ENCODE assay signal across 20 mouse cellular contexts in the genomic region with DNA sequence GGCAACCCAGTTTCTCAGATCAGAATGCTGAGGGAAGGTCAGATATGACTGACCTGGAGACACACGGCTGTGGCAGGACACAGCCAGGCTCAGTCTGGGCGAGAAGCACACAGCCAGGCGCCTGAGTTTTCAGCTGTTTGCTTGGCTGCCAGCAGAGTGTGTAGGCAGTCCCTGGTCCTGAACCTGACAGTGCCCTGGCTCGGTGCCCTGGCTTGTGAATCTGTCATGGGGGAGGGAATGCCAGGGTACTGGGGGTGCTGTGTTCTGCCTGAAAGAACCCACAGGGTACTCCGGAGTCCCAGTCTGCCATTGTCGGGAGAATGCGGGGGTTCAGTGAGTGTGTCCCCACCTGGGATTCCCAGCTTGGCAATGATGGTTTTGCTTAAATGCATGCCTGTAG. TPM values are rescaled to one million over a fixed set of nuclear protein-coding genes. Genes with fewer than 3 reads are reported as not detected.
DNase-seq lines count a peak whose midpoint lies in the region; ATAC-seq lines count a peak whose summit lies in the region.
"Had no signal": no experiment of that assay in that cellular context is flagged by ENCODE, and none has a peak within 500 bp of the region (broad histone marks: within the 10 kb centered on the region; RNA-seq: fewer than 3 reads in every experiment).

No protein-coding gene starts in this region.

- ATAC-seq in hindbrain, embryonic 14.5 days (ENCODE audit: low FRiP score), result no peak
- ATAC-seq: forebrain, postnatal 0 days; intestine, postnatal 0 days had no signal

- H3K27me3 ChIP-seq in hindbrain, embryonic 14.5 days (ENCODE audit: control insufficient read depth, insufficient read depth, low read length), result peaks cover 10% of the 10 kb centered on the region; the same call in 1 of the 2 replicates
- H3K27me3 ChIP-seq in hindbrain, embryonic 10.5 days (ENCODE audit: insufficient read depth, poor library complexity, severe bottlenecking), result peaks cover 55% of the 10 kb centered on the region

- no peak overlapping the region for H3K27ac ChIP-seq in hindbrain, embryonic 14.5 days
- H3K27ac ChIP-seq in hindbrain, embryonic 10.5 days, result no peak overlapping the region
- H3K27ac ChIP-seq: embryonic facial prominence, embryonic 15.5 days; gastrocnemius, adult 2 months; heart, embryonic 13.5 days had no signal

- H3K4me2 ChIP-seq in hindbrain, embryonic 14.5 days (replicated peaks), result peak overlapping the region; percentile 7
- H3K4me2 ChIP-seq: embryonic facial prominence, embryonic 15.5 days; heart, embryonic 13.5 days had no signal

- H3K4me3 ChIP-seq in hindbrain, embryonic 14.5 days (replicated peaks; ENCODE audit: low read length), result no peak overlapping the region
- no peak overlapping the region for H3K4me3 ChIP-seq in hindbrain, embryonic 10.5 days
- H3K4me3 ChIP-seq: embryonic facial prominence, embryonic 15.5 days; gastrocnemius, adult 2 months; heart, embryonic 13.5 days had no signal

- peaks cover 58% of the 10 kb centered on the region for H3K4me1 ChIP-seq in hindbrain, embryonic 14.5 days (replicated peaks; ENCODE audit: control insufficient read depth, insufficient read depth, low read length)
- H3K4me1 ChIP-seq in hindbrain, embryonic 10.5 days (replicated peaks), result peaks cover 22% of the 10 kb centered on the region
- H3K4me1 ChIP-seq: embryonic facial prominence, embryonic 15.5 days had no signal

- 0 out of 2 replicates have a peak overlapping the region, but pooled peaks have one; percentile 6 for H3K9ac ChIP-seq in hindbrain, embryonic 14.5 days
- H3K9ac ChIP-seq: embryonic facial prominence, embryonic 15.5 days; forebrain, postnatal 0 days; heart, embryonic 13.5 days had no signal

- H3K9me3 ChIP-seq in hindbrain, embryonic 14.5 days (ENCODE audit: control insufficient read depth, low read length), result no peaks in the 10 kb centered on the region
- H3K9me3 ChIP-seq in hindbrain, embryonic 10.5 days, result no peaks in the 10 kb centered on the region
- H3K9me3 ChIP-seq: embryonic facial prominence, embryonic 15.5 days; heart, embryonic 13.5 days had no signal

- peak; percentile 24 for DNase-seq in cerebellum, adult 9-10 months
- DNase-seq in cerebellum, postnatal 4 days (ENCODE audit: low spot score in 2 of 2), result no peak
- DNase-seq in hindbrain, embryonic 14.5 days (ENCODE audit: low spot score), result no peak
- DNase-seq in hindbrain, embryonic 10.5 days (ENCODE audit: low spot score), result no peak
- DNase-seq in NIH3T3 (ENCODE audit: low read depth), result peak; percentile 16
- peak; percentile 29 to 48 for DNase-seq in cerebellum, postnatal 36 days
- no peak for DNase-seq in ovary, postnatal 36 days (ENCODE audit: low spot score)
- DNase-seq in yolk sac, embryonic 10.5 days (ENCODE audit: low spot score), result no peak
- DNase-seq: adrenal gland, postnatal 10 days; forebrain, postnatal 0 days; gastrocnemius, adult 2 months; heart, postnatal 4 days; kidney, postnatal 10 days; liver; lung, adult 18-20 months; spleen, adult 18-20 months; thymus, adult 2 months had no signal

- no peaks in the 10 kb centered on the region for H3K36me3 ChIP-seq in hindbrain, embryonic 14.5 days (replicated peaks; ENCODE audit: control insufficient read depth, insufficient read depth)
- H3K36me3 ChIP-seq in hindbrain, embryonic 10.5 days, result no peaks in the 10 kb centered on the region
- H3K36me3 ChIP-seq: embryonic facial prominence, embryonic 15.5 days; heart, embryonic 13.5 days had no signal

- WGBS in hindbrain, embryonic 14.5 days, result 61% methylated on average over 7 of the region's 7 CpGs
- WGBS in hindbrain, embryonic 10.5 days, result 79% methylated on average over 7 of the region's 7 CpGs

RNA-seq across cellular contexts. Expression of a gene that starts 7.1 kb away (rescaled TPM):
- 48.4 and 48.9 TPM in 2 replicates for polyA plus RNA-seq in hindbrain, embryonic 14.5 days (2014; fragmentation: Nextera tagmentation; extraction: Ambion mirVana)
- polyA plus RNA-seq in hindbrain, embryonic 10.5 days (2016; fragmentation: Nextera tagmentation; extraction: Ambion mirVana), result 0.62 and 3.2 TPM in 2 replicates
- polyA plus RNA-seq: heart, embryonic 13.5 days had no signal

Comparison
In these comparisons a context has a peak if more than half of its experiments do, and no peak if none do; other contexts are left out.
1. DNase-seq: peak in cerebellum, adult 9-10 months (single experiment), NIH3T3 (single experiment) and cerebellum, postnatal 36 days (2 of 2); none in cerebellum, postnatal 4 days (0 of 2), hindbrain, embryonic 14.5 days (single experiment), hindbrain, embryonic 10.5 days (single experiment), ovary, postnatal 36 days (single experiment) and yolk sac, embryonic 10.5 days (single experiment).
2. RNA of a gene that starts 7.1 kb away (polyA plus RNA-seq): 48.4 to 48.9 TPM in hindbrain, embryonic 14.5 days; 0.62 to 3.2 TPM in hindbrain, embryonic 10.5 days; every median in the first group is over 10 times any median in the second.